Mouse (Mus musculus) lung, embryonic 16.5 days (tissue): ENCODE data around the gene Cdk2ap2. TPM values are rescaled to one million over a fixed set of nuclear protein-coding genes. Genes with fewer than 3 reads are reported as not detected.

ENCODE experiments used
- ATAC-seq: fragments of 200-750 bp; cut with Nextera tagmentation; 2 replicates; pipeline ENCODE4 v1.8.0; 2017; ENCODE audit warnings: low read depth, mild to moderate bottlenecking, moderate library complexity
- H3K27ac ChIP-seq: fragments of 300-500 bp; sonication (generic); 2 replicates; pipeline ENCODE4 v1.5.1; 2014; ENCODE audit warnings: mild to moderate bottlenecking, control low read depth, low read length
- H3K27me3 ChIP-seq: fragments of 300-500 bp; sonication (generic); 2 replicates; pipeline ENCODE4 v1.6.1; 2014; ENCODE audit warnings: low read depth, low read length, mixed read lengths; ENCODE audit not compliant: control insufficient read depth, insufficient read depth
- H3K36me3 ChIP-seq: fragments of 300-500 bp; sonication (generic); 2 replicates; pipeline ENCODE4 v1.6.1; 2014; ENCODE audit warnings: low read length; ENCODE audit not compliant: control insufficient read depth, insufficient read depth
- H3K4me1 ChIP-seq: fragments of 300-500 bp; sonication (generic); replicated peaks from 2 replicates; pipeline ENCODE4 v1.6.1; 2014; ENCODE audit warnings: low read length, mixed read lengths; ENCODE audit not compliant: control insufficient read depth, insufficient read depth
- H3K4me2 ChIP-seq: fragments of 300-500 bp; sonication (generic); 2 replicates; pipeline ENCODE4 v1.6.1; 2014; ENCODE audit warnings: low read depth, low read length, control low read depth
- H3K4me3 ChIP-seq: fragments of 300-500 bp; sonication (generic); 2 replicates; pipeline ENCODE4 v1.5.1; 2014; ENCODE audit warnings: mild to moderate bottlenecking, low read length, control low read depth
- H3K9ac ChIP-seq: fragments of 300-500 bp; sonication (generic); 2 replicates; pipeline ENCODE4 v1.6.1; 2014; ENCODE audit warnings: low read length, control low read depth
- H3K9me3 ChIP-seq: fragments of 300-500 bp; sonication (generic); 2 replicates; pipeline ENCODE4 v1.6.1; 2016; ENCODE audit warnings: low read length; ENCODE audit not compliant: control insufficient read depth
- WGBS: fragments of 180-500 bp; shearing (Covaris S2); extraction: QIAGEN DNeasy Blood & Tissue Kit; methylation state at CpG from one replicate; pipeline ENCODE4 v1.1.7; 2014; 5-methylcytosine and 5-hydroxymethylcytosine counted together
- polyA plus RNA-seq: library from polyadenylated mRNA; unstranded; fragments of >200 nt; fragmentation: Nextera tagmentation; extraction: Ambion mirVana; gene quantifications from 2 replicates; pipeline ENCODE4 v1.2.1, GENCODE M21; 2015

The Cdk2ap2 gene
- polyA plus RNA-seq, 1 experiment from 2014 or later = 111 TPM

GRCm38 (mm10) chr19:4072706-4073424, 24.1 kb upstream of the Cdk2ap2 start:
- no peak overlapping the region for H3K4me2 ChIP-seq
- no peak overlapping the region for H3K4me3 ChIP-seq
- H3K9me3 ChIP-seq = no peaks in the 10 kb centered on the region
- ATAC-seq = no peak
- H3K27me3 ChIP-seq = peaks cover 4% of the 10 kb centered on the region
- H3K4me1 ChIP-seq = no peaks in the 10 kb centered on the region
- H3K9ac ChIP-seq = no peak overlapping the region
- no peak overlapping the region for H3K27ac ChIP-seq
- no peaks in the 10 kb centered on the region for H3K36me3 ChIP-seq
- 79% methylated on average over 6 of the region's 6 CpGs for WGBS

GRCm38 (mm10) chr19:4075531-4075930, 21.5 kb upstream of the Cdk2ap2 start:
- Histone ChIP-seq H3K9me3 (no peaks in the 10 kb centered on the region), H3K27ac (no peak overlapping the region), H3K9ac (no peak overlapping the region), H3K4me1 (no peaks in the 10 kb centered on the region), H3K27me3 (peaks cover 2% of the 10 kb centered on the region; the same call in 1 of the 2 replicates), H3K4me2 (no peak overlapping the region), H3K4me3 (no peak overlapping the region), H3K36me3 (no peaks in the 10 kb centered on the region)
- WGBS = 66% methylated on average over 1 of the region's 1 CpGs
- no peak for ATAC-seq

GRCm38 (mm10) chr19:4079594-4079993, 17.4 kb upstream of the Cdk2ap2 start:
- ATAC-seq = no peak
- H3K9ac ChIP-seq = no peak overlapping the region
- H3K36me3 ChIP-seq = no peaks in the 10 kb centered on the region
- no peaks in the 10 kb centered on the region for H3K4me1 ChIP-seq
- H3K27me3 ChIP-seq = no peaks in the 10 kb centered on the region
- H3K9me3 ChIP-seq = no peaks in the 10 kb centered on the region
- no peak overlapping the region for H3K4me3 ChIP-seq
- no peak overlapping the region for H3K4me2 ChIP-seq
- 73% methylated on average over 1 of the region's 1 CpGs for WGBS
- no peak overlapping the region for H3K27ac ChIP-seq

GRCm38 (mm10) chr19:4080511-4081009, 16.4 kb upstream of the Cdk2ap2 start:
- Histone ChIP-seq H3K27ac (no peak overlapping the region), H3K4me2 (no peak overlapping the region), H3K9me3 (no peaks in the 10 kb centered on the region), H3K4me3 (no peak overlapping the region), H3K36me3 (no peaks in the 10 kb centered on the region), H3K4me1 (no peaks in the 10 kb centered on the region), H3K9ac (no peak overlapping the region), H3K27me3 (no peaks in the 10 kb centered on the region)
- 48% methylated on average over 8 of the region's 8 CpGs for WGBS
- ATAC-seq = no peak

- H3K9ac ChIP-seq = no peak within 1 kb of the TSS
- no peaks in the 10 kb centered on the region for H3K27me3 ChIP-seq
- ATAC-seq = no peak
- 48% methylated on average over 3 of the region's 3 CpGs for WGBS
- no peaks in the 10 kb centered on the region for H3K4me1 ChIP-seq
- H3K36me3 ChIP-seq = no peaks in the 10 kb centered on the region
- no peak within 1 kb of the TSS for H3K27ac ChIP-seq
- H3K9me3 ChIP-seq = no peaks in the 10 kb centered on the region
- H3K4me2 ChIP-seq = no peak within 1 kb of the TSS
- no peak within 1 kb of the TSS for H3K4me3 ChIP-seq
Measured at GRCm38 (mm10) chr19:4081394-4081793, 15.6 kb upstream of the Cdk2ap2 start, which contains the start of gene Cabp2. Gene Cabp2, plus strand, starts transcription at chr19:4081578.

GRCm38 (mm10) chr19:4082219-4082965, 14.6 kb upstream of the Cdk2ap2 start:
- 67% methylated on average over 11 of the region's 11 CpGs for WGBS
- H3K4me3 ChIP-seq = no peak overlapping the region
- no peaks in the 10 kb centered on the region for H3K27me3 ChIP-seq
- H3K4me1 ChIP-seq = no peaks in the 10 kb centered on the region
- H3K9me3 ChIP-seq = no peaks in the 10 kb centered on the region
- no peaks in the 10 kb centered on the region for H3K36me3 ChIP-seq
- no peak overlapping the region for H3K4me2 ChIP-seq
- no peak overlapping the region for H3K27ac ChIP-seq
- ATAC-seq = no peak
- H3K9ac ChIP-seq = no peak overlapping the region

GRCm38 (mm10) chr19:4083316-4083715, 13.7 kb upstream of the Cdk2ap2 start:
- H3K4me2 ChIP-seq = no peak overlapping the region
- H3K36me3 ChIP-seq = no peaks in the 10 kb centered on the region
- no peak for ATAC-seq
- H3K9me3 ChIP-seq = no peaks in the 10 kb centered on the region
- 73% methylated on average over 7 of the region's 7 CpGs for WGBS
- H3K4me1 ChIP-seq = no peaks in the 10 kb centered on the region
- no peak overlapping the region for H3K9ac ChIP-seq
- no peaks in the 10 kb centered on the region for H3K27me3 ChIP-seq
- no peak overlapping the region for H3K27ac ChIP-seq
- no peak overlapping the region for H3K4me3 ChIP-seq

GRCm38 (mm10) chr19:4083826-4084225, 13.2 kb upstream of the Cdk2ap2 start:
- Histone ChIP-seq H3K27ac (no peak overlapping the region), H3K9ac (0 out of 2 replicates have a peak overlapping the region, but pooled peaks have one; percentile 18), H3K27me3 (0 out of 2 replicates have a peak, but pooled peaks cover 2% of the 10 kb centered on the region), H3K4me1 (no peaks in the 10 kb centered on the region), H3K36me3 (no peaks in the 10 kb centered on the region), H3K9me3 (no peaks in the 10 kb centered on the region), H3K4me3 (no peak overlapping the region), H3K4me2 (no peak overlapping the region)
- WGBS = 16% methylated on average over 8 of the region's 8 CpGs
- peak; percentile 38 for ATAC-seq

GRCm38 (mm10) chr19:4084984-4085383, 12.0 kb upstream of the Cdk2ap2 start:
- Histone ChIP-seq H3K36me3 (no peaks in the 10 kb centered on the region), H3K4me1 (no peaks in the 10 kb centered on the region), H3K4me2 (no peak overlapping the region), H3K27me3 (0 out of 2 replicates have a peak, but pooled peaks cover 2% of the 10 kb centered on the region), H3K9ac (no peak overlapping the region), H3K4me3 (no peak overlapping the region), H3K27ac (no peak overlapping the region), H3K9me3 (no peaks in the 10 kb centered on the region)
- WGBS = 69% methylated on average over 1 of the region's 1 CpGs
- no peak for ATAC-seq
